8 mouse cellular contexts compared by ENCODE assay signal in genomic region chr9:121719347-121720331, GRCm38 (mm10). TPM values are rescaled to one million over a fixed set of nuclear protein-coding genes. Genes with fewer than 3 reads are reported as not detected.
DNase-seq lines count a peak whose midpoint lies in the region; ATAC-seq and TF ChIP-seq lines count a peak whose summit lies in the region.

No protein-coding gene starts in this region.

- H3K4me2 ChIP-seq in hindbrain, embryonic 15.5 days = peak overlapping the region; percentile 91
- peak overlapping the region; percentile 98 for H3K4me2 ChIP-seq in liver, embryonic 16.5 days (ENCODE audit: low read depth, low read length)
- peak overlapping the region; percentile 97 for H3K4me2 ChIP-seq in neural tube, embryonic 13.5 days

- peak overlapping the region; percentile 75 for H3K27ac ChIP-seq in bone marrow, adult 2 months (ENCODE audit: control insufficient read depth, insufficient read depth, low read depth, low read length, poor library complexity)
- peak overlapping the region; percentile 92 for H3K27ac ChIP-seq in hindbrain, embryonic 15.5 days (replicated peaks)
- H3K27ac ChIP-seq in liver, embryonic 16.5 days (ENCODE audit: low read length) = peak overlapping the region; percentile 98
- H3K27ac ChIP-seq in neural tube, embryonic 13.5 days (replicated peaks) = peak overlapping the region; percentile 97

- H3K4me3 ChIP-seq in bone marrow, adult 2 months (replicated peaks; ENCODE audit: control insufficient read depth, low read depth, low read length) = peak overlapping the region; percentile 95
- H3K4me3 ChIP-seq in hindbrain, embryonic 15.5 days = peak overlapping the region; percentile 65
- H3K4me3 ChIP-seq in liver, embryonic 16.5 days (ENCODE audit: low read depth, low read length) = peak overlapping the region; percentile 97
- peak overlapping the region; percentile 93 for H3K4me3 ChIP-seq in neural tube, embryonic 13.5 days

- no peaks in the 10 kb centered on the region for H3K27me3 ChIP-seq in hindbrain, embryonic 15.5 days
- no peaks in the 10 kb centered on the region for H3K27me3 ChIP-seq in liver, embryonic 16.5 days (ENCODE audit: control insufficient read depth, insufficient read depth, low read depth, low read length)
- H3K27me3 ChIP-seq in neural tube, embryonic 13.5 days = no peaks in the 10 kb centered on the region

- under 1% methylated on average over 81 of the region's 87 CpGs for WGBS in bone marrow, adult 2 months
- WGBS in hindbrain, embryonic 15.5 days = under 1% methylated on average over 74 of the region's 87 CpGs
- WGBS in liver, embryonic 16.5 days (ENCODE audit: insufficient replicate concordance) = under 1% methylated on average over 81 of the region's 87 CpGs
- WGBS in neural tube, embryonic 13.5 days = 1% methylated on average over 62 of the region's 87 CpGs

- no peaks in the 10 kb centered on the region for H3K9me3 ChIP-seq in hindbrain, embryonic 15.5 days
- no peaks in the 10 kb centered on the region for H3K9me3 ChIP-seq in liver, embryonic 16.5 days (replicated peaks; ENCODE audit: control insufficient read depth, low read length)
- H3K9me3 ChIP-seq in neural tube, embryonic 13.5 days = no peaks in the 10 kb centered on the region

- peak; percentile 54 for DNase-seq in ovary, postnatal 10 days (ENCODE audit: low spot score)
- DNase-seq in ovary, adult 18-20 months (ENCODE audit: low spot score) = no peak
- no peak for DNase-seq in frontal cortex, postnatal 25 days (ENCODE audit: low spot score in 2 of 2)

- no peak for TF ChIP-seq POLR2A in bone marrow, adult 2 months (IDR thresholded peaks at IDR 0.05; ENCODE audit: borderline replicate concordance, control insufficient read depth, low read depth, low read length)

- ATAC-seq in erythroid progenitor cell, adult 5-6 weeks (replicated peaks; ENCODE audit: low FRiP score, poor library complexity, severe bottlenecking) = peak; percentile 48
- peak; percentile 62 for ATAC-seq in hindbrain, embryonic 15.5 days (ENCODE audit: low FRiP score, low read depth)
- ATAC-seq in liver, embryonic 16.5 days (ENCODE audit: low read depth) = peak; percentile 35
- ATAC-seq in neural tube, embryonic 13.5 days (ENCODE audit: low read depth) = peak; percentile 66

- peak overlapping the region; percentile 80 for H3K9ac ChIP-seq in hindbrain, embryonic 15.5 days
- peak overlapping the region; percentile 94 for H3K9ac ChIP-seq in liver, embryonic 16.5 days (ENCODE audit: low read depth, low read length)
- H3K9ac ChIP-seq in neural tube, embryonic 13.5 days = peak overlapping the region; percentile 97

- no peak for TF ChIP-seq CTCF in bone marrow, adult 2 months (IDR thresholded peaks at IDR 0.05; ENCODE audit: control insufficient read depth, insufficient read depth, low read length)

- peaks cover 1% of the 10 kb centered on the region; the same call in 1 of the 2 replicates for H3K4me1 ChIP-seq in bone marrow, adult 2 months (ENCODE audit: control insufficient read depth, insufficient read depth, low read length)
- H3K4me1 ChIP-seq in hindbrain, embryonic 15.5 days (replicated peaks) = peaks cover 20% of the 10 kb centered on the region
- peaks cover 18% of the 10 kb centered on the region for H3K4me1 ChIP-seq in liver, embryonic 16.5 days (ENCODE audit: control insufficient read depth, low read depth, low read length)
- peaks cover 23% of the 10 kb centered on the region for H3K4me1 ChIP-seq in neural tube, embryonic 13.5 days (replicated peaks)

- no peaks in the 10 kb centered on the region for H3K36me3 ChIP-seq in hindbrain, embryonic 15.5 days
- no peaks in the 10 kb centered on the region for H3K36me3 ChIP-seq in liver, embryonic 16.5 days (ENCODE audit: control insufficient read depth, insufficient read depth)
- peaks cover 5% of the 10 kb centered on the region for H3K36me3 ChIP-seq in neural tube, embryonic 13.5 days

RNA-seq across cellular contexts. Expression of gene Nktr, which starts 0.7 kb away (rescaled TPM):
- 41.4 and 50.9 TPM in 2 replicates for polyA plus RNA-seq in bone marrow, adult 2 months (2011; ENCODE audit: insufficient read depth, insufficient read length, low replicate concordance, missing spikeins)
- total RNA-seq in erythroid progenitor cell, adult 5-6 weeks (2015; ENCODE audit: low replicate concordance) = 225 and 240 TPM in 2 replicates
- 322 and 375 TPM in 2 replicates for total RNA-seq in erythroid progenitor cell, adult 5-6 weeks (2017; ENCODE audit: low replicate concordance)
- 45.0 and 53.8 TPM in 2 replicates for polyA plus RNA-seq in hindbrain, embryonic 15.5 days (2015; fragmentation: Nextera tagmentation; extraction: Ambion mirVana)
- 24.9 and 25.2 TPM in 2 replicates for polyA plus RNA-seq in liver, embryonic 16.5 days (2015; fragmentation: Nextera tagmentation; extraction: Ambion mirVana)
- 56.5 and 58.6 TPM in 2 replicates for polyA plus RNA-seq in neural tube, embryonic 13.5 days (2015; fragmentation: Nextera tagmentation; extraction: Ambion mirVana)

RNA-seq across cellular contexts. Expression of gene Ss18l2, which starts 9.5 kb away (rescaled TPM):
- 39.6 and 72.1 TPM in 2 replicates for polyA plus RNA-seq in bone marrow, adult 2 months (2011; ENCODE audit: insufficient read depth, insufficient read length, low replicate concordance, missing spikeins)
- 8.8 and 47.2 TPM in 2 replicates for total RNA-seq in erythroid progenitor cell, adult 5-6 weeks (2015; ENCODE audit: low replicate concordance)
- total RNA-seq in erythroid progenitor cell, adult 5-6 weeks (2017; ENCODE audit: low replicate concordance) = 17.2 and 52.3 TPM in 2 replicates
- polyA plus RNA-seq in hindbrain, embryonic 15.5 days (2015; fragmentation: Nextera tagmentation; extraction: Ambion mirVana) = 168 and 174 TPM in 2 replicates
- 54.9 and 55.5 TPM in 2 replicates for polyA plus RNA-seq in liver, embryonic 16.5 days (2015; fragmentation: Nextera tagmentation; extraction: Ambion mirVana)
- 162 and 189 TPM in 2 replicates for polyA plus RNA-seq in neural tube, embryonic 13.5 days (2015; fragmentation: Nextera tagmentation; extraction: Ambion mirVana)

RNA-seq across cellular contexts. Expression of gene Sec22c, which starts 14.3 kb away (rescaled TPM):
- polyA plus RNA-seq in bone marrow, adult 2 months (2011; ENCODE audit: insufficient read depth, insufficient read length, low replicate concordance, missing spikeins) = 4.5 and 8.3 TPM in 2 replicates
- total RNA-seq in erythroid progenitor cell, adult 5-6 weeks (2015; ENCODE audit: low replicate concordance) = 4.3 and 5.9 TPM in 2 replicates
- 2.6 and 4.8 TPM in 2 replicates for total RNA-seq in erythroid progenitor cell, adult 5-6 weeks (2017; ENCODE audit: low replicate concordance)
- polyA plus RNA-seq in hindbrain, embryonic 15.5 days (2015; fragmentation: Nextera tagmentation; extraction: Ambion mirVana) = 30.3 and 32.8 TPM in 2 replicates
- 2.8 and 3.0 TPM in 2 replicates for polyA plus RNA-seq in liver, embryonic 16.5 days (2015; fragmentation: Nextera tagmentation; extraction: Ambion mirVana)
- polyA plus RNA-seq in neural tube, embryonic 13.5 days (2015; fragmentation: Nextera tagmentation; extraction: Ambion mirVana) = 22.7 and 25.2 TPM in 2 replicates

RNA-seq across cellular contexts. Expression of gene Zfp651, which starts 39.5 kb away (rescaled TPM):
- 2.0 and 3.0 TPM in 2 replicates for polyA plus RNA-seq in bone marrow, adult 2 months (2011; ENCODE audit: insufficient read depth, insufficient read length, low replicate concordance, missing spikeins)
- total RNA-seq in erythroid progenitor cell, adult 5-6 weeks (2015; ENCODE audit: low replicate concordance) = 1.1 TPM in 1 of 2 replicates, not detected in the other
- 0.77 TPM in 1 of 2 replicates, not detected in the other for total RNA-seq in erythroid progenitor cell, adult 5-6 weeks (2017; ENCODE audit: low replicate concordance)
- 32.9 and 33.2 TPM in 2 replicates for polyA plus RNA-seq in hindbrain, embryonic 15.5 days (2015; fragmentation: Nextera tagmentation; extraction: Ambion mirVana)
- polyA plus RNA-seq in liver, embryonic 16.5 days (2015; fragmentation: Nextera tagmentation; extraction: Ambion mirVana) = 0.50 and 0.89 TPM in 2 replicates
- 18.2 and 19.2 TPM in 2 replicates for polyA plus RNA-seq in neural tube, embryonic 13.5 days (2015; fragmentation: Nextera tagmentation; extraction: Ambion mirVana)

RNA-seq across cellular contexts. Expression of gene Klhl40, which starts 57.8 kb away (rescaled TPM):
- polyA plus RNA-seq in bone marrow, adult 2 months (2011; ENCODE audit: insufficient read depth, insufficient read length, low replicate concordance, missing spikeins) = 0.62 and 1.1 TPM in 2 replicates
- total RNA-seq in erythroid progenitor cell, adult 5-6 weeks (2015; ENCODE audit: low replicate concordance) = not detected in 2 replicates
- total RNA-seq in erythroid progenitor cell, adult 5-6 weeks (2017; ENCODE audit: low replicate concordance) = not detected in 2 replicates
- 1.4 and 1.8 TPM in 2 replicates for polyA plus RNA-seq in hindbrain, embryonic 15.5 days (2015; fragmentation: Nextera tagmentation; extraction: Ambion mirVana)
- 0.53 and 1.5 TPM in 2 replicates for polyA plus RNA-seq in liver, embryonic 16.5 days (2015; fragmentation: Nextera tagmentation; extraction: Ambion mirVana)
- polyA plus RNA-seq in neural tube, embryonic 13.5 days (2015; fragmentation: Nextera tagmentation; extraction: Ambion mirVana) = 0.95 and 2.0 TPM in 2 replicates
